Mouse (Mus musculus) lung, embryonic 16.5 days (tissue): ENCODE results near the gene Gm49355. TPM values are rescaled to one million over a fixed set of nuclear protein-coding genes. Genes with fewer than 3 reads are reported as not detected.

Experiments
- ATAC-seq: fragments of 200-750 bp; cut with Nextera tagmentation; 2 replicates; pipeline ENCODE4 v1.8.0; 2017; ENCODE audit warnings: low read depth, mild to moderate bottlenecking, moderate library complexity
- H3K27ac ChIP-seq: fragments of 300-500 bp; sonication (generic); 2 replicates; pipeline ENCODE4 v1.5.1; 2014; ENCODE audit warnings: mild to moderate bottlenecking, control low read depth, low read length
- H3K27me3 ChIP-seq: fragments of 300-500 bp; sonication (generic); 2 replicates; pipeline ENCODE4 v1.6.1; 2014; ENCODE audit warnings: low read depth, low read length, mixed read lengths; ENCODE audit not compliant: control insufficient read depth, insufficient read depth
- H3K36me3 ChIP-seq: fragments of 300-500 bp; sonication (generic); 2 replicates; pipeline ENCODE4 v1.6.1; 2014; ENCODE audit warnings: low read length; ENCODE audit not compliant: control insufficient read depth, insufficient read depth
- H3K4me1 ChIP-seq: fragments of 300-500 bp; sonication (generic); replicated peaks from 2 replicates; pipeline ENCODE4 v1.6.1; 2014; ENCODE audit warnings: low read length, mixed read lengths; ENCODE audit not compliant: control insufficient read depth, insufficient read depth
- H3K4me2 ChIP-seq: fragments of 300-500 bp; sonication (generic); 2 replicates; pipeline ENCODE4 v1.6.1; 2014; ENCODE audit warnings: low read depth, low read length, control low read depth
- H3K4me3 ChIP-seq: fragments of 300-500 bp; sonication (generic); 2 replicates; pipeline ENCODE4 v1.5.1; 2014; ENCODE audit warnings: mild to moderate bottlenecking, low read length, control low read depth
- H3K9ac ChIP-seq: fragments of 300-500 bp; sonication (generic); 2 replicates; pipeline ENCODE4 v1.6.1; 2014; ENCODE audit warnings: low read length, control low read depth
- H3K9me3 ChIP-seq: fragments of 300-500 bp; sonication (generic); 2 replicates; pipeline ENCODE4 v1.6.1; 2016; ENCODE audit warnings: low read length; ENCODE audit not compliant: control insufficient read depth
- WGBS: fragments of 180-500 bp; shearing (Covaris S2); extraction: QIAGEN DNeasy Blood & Tissue Kit; methylation state at CpG from one replicate; pipeline ENCODE4 v1.1.7; 2014; 5-methylcytosine and 5-hydroxymethylcytosine counted together
- polyA plus RNA-seq: library from polyadenylated mRNA; unstranded; fragments of >200 nt; fragmentation: Nextera tagmentation; extraction: Ambion mirVana; gene quantifications from 2 replicates; pipeline ENCODE4 v1.2.1, GENCODE M21; 2015

Gm49355 gene
- polyA plus RNA-seq, 1 experiment from 2014 or later: 0.15 TPM

GRCm38 (mm10) chr14:12346011-12346864, 62.5 kb downstream of the Gm49355 start:
- H3K9me3 ChIP-seq: no peaks in the 10 kb centered on the region
- H3K4me3 ChIP-seq: peak overlapping the region; percentile 37
- H3K36me3 ChIP-seq: no peaks in the 10 kb centered on the region
- H3K9ac ChIP-seq: no peak overlapping the region
- no peak for ATAC-seq
- H3K27ac ChIP-seq: no peak overlapping the region
- no peaks in the 10 kb centered on the region; the same call in 1 of the 2 replicates for H3K4me1 ChIP-seq
- peaks cover 96% of the 10 kb centered on the region for H3K27me3 ChIP-seq
- under 1% methylated on average over 50 of the region's 50 CpGs for WGBS
- peak overlapping the region; percentile 46 for H3K4me2 ChIP-seq

- no peak for ATAC-seq
- Histone ChIP-seq H3K9me3 (no peaks in the 10 kb centered on the region), H3K27ac (no peak overlapping the region), H3K4me3 (peak overlapping the region; percentile 37), H3K4me2 (peak overlapping the region; percentile 46), H3K9ac (no peak overlapping the region), H3K36me3 (no peaks in the 10 kb centered on the region), H3K4me1 (no peaks in the 10 kb centered on the region), H3K27me3 (peaks cover 95% of the 10 kb centered on the region)
- 2% methylated on average over 26 of the region's 26 CpGs for WGBS
These were observed 63.3 kb downstream of the Gm49355 start for GRCm38 (mm10) chr14:12346865-12347600.

GRCm38 (mm10) chr14:12348089-12348488, 64.3 kb downstream of the Gm49355 start, which contains the start of gene Fezf2:
Fezf2 (minus strand) TSS chr14:12348189.
- no peaks in the 10 kb centered on the region for H3K4me1 ChIP-seq
- no peaks in the 10 kb centered on the region for H3K9me3 ChIP-seq
- 0% methylated on average over 2 of the region's 2 CpGs for WGBS
- no peak within 1 kb of the TSS for H3K9ac ChIP-seq
- H3K27ac ChIP-seq: no peak within 1 kb of the TSS
- ATAC-seq: no peak
- no peak within 1 kb of the TSS for H3K4me2 ChIP-seq
- no peak within 1 kb of the TSS for H3K4me3 ChIP-seq
- peaks cover 93% of the 10 kb centered on the region for H3K27me3 ChIP-seq
- H3K36me3 ChIP-seq: no peaks in the 10 kb centered on the region

GRCm38 (mm10) chr14:12349334-12350090, 65.7 kb downstream of the Gm49355 start:
- Histone ChIP-seq H3K4me1 (no peaks in the 10 kb centered on the region), H3K9ac (no peak overlapping the region), H3K4me2 (no peak overlapping the region), H3K27ac (no peak overlapping the region), H3K36me3 (no peaks in the 10 kb centered on the region), H3K9me3 (no peaks in the 10 kb centered on the region), H3K27me3 (peaks cover 89% of the 10 kb centered on the region), H3K4me3 (no peak overlapping the region)
- 8% methylated on average over 15 of the region's 15 CpGs for WGBS
- no peak for ATAC-seq

- Histone ChIP-seq H3K4me1 (no peaks in the 10 kb centered on the region), H3K9me3 (no peaks in the 10 kb centered on the region), H3K27ac (no peak overlapping the region), H3K27me3 (peaks cover 80% of the 10 kb centered on the region), H3K36me3 (no peaks in the 10 kb centered on the region), H3K4me2 (no peak overlapping the region), H3K4me3 (no peak overlapping the region), H3K9ac (no peak overlapping the region)
- ATAC-seq: no peak
- 8% methylated on average over 16 of the region's 16 CpGs for WGBS
These were observed 66.6 kb downstream of the Gm49355 start for GRCm38 (mm10) chr14:12350271-12350916.

Other genes starting within 250 kb of the Gm49355 start
- 50.8 and 54.7 TPM in 2 replicates for gene 3830406C13Rik, start 197 bp downstream of the Gm49355 start, polyA plus RNA-seq
- 0.09 TPM in 1 of 2 replicates, not detected in the other for gene Fezf2, start 64.2 kb downstream of the Gm49355 start, polyA plus RNA-seq